Mouse (Mus musculus): ENCODE measurements around the gene Elp1. TPM values are rescaled to one million over a fixed set of nuclear protein-coding genes. Genes with fewer than 3 reads are reported as not detected.

Elp1 gene
- total RNA-seq, 4 experiments from 2014 or later: 20.0 to 22.7 (median 21.4) TPM

- DNase-seq (ENCODE audit: low spot score): no peak
Observed at GRCm38 (mm10) chr4:56702234-56702633, 99.9 kb downstream of the Elp1 start.

Other genes starting within 250 kb of the Elp1 start
- gene Gm26657, start 62.3 kb downstream of the Elp1 start, total RNA-seq (2022): not detected
- not detected for gene Actl7b, start 60.9 kb downstream of the Elp1 start, total RNA-seq (2022)
- gene Actl7a, start 58.9 kb downstream of the Elp1 start, total RNA-seq (2022): not detected
- gene Fam206a, start within 50 bp of the Elp1 start, total RNA-seq (2022): 1 to 10 TPM; 1.8 to 3.3 (median 2.3) TPM
- 10 to 100 TPM; 18.1 to 47.5 (median 30.1) TPM for gene Ctnnal1, start 62.9 kb upstream of the Elp1 start, total RNA-seq (2022)
- 100 to 1,000 TPM in 1 of 4 experiments, 10 to 100 TPM in 3; 84.8 to 104 (median 93.0) TPM for gene Tmem245, start 145.1 kb upstream of the Elp1 start, total RNA-seq (2022)
- under 1 TPM; 0.09 to 0.23 (median 0.10) TPM for gene Frrs1l, start 188.1 kb upstream of the Elp1 start, total RNA-seq (2022)

Measured in heart, adult 8-10 months (tissue).